Mouse (Mus musculus): ENCODE measurements around the gene Gm9999. TPM values are rescaled to one million over a fixed set of nuclear protein-coding genes. Genes with fewer than 3 reads are reported as not detected.

Gm9999 gene
- polyA plus RNA-seq (2012; rRNA removed), result not detected in 2 replicates

GRCm38 (mm10) chr7:46983280-46983679 lies at the start of gene Gm9999:
Gene Gm9999, plus strand, starts transcription at chr7:46983580.

GRCm38 (mm10) chr7:46957831-46958691 lies 25.3 kb upstream of the Gm9999 start, which contains the start of gene Uevld:
Gene Uevld, minus strand, starts transcription at chr7:46958527.

GRCm38 (mm10) chr7:47008168-47008993 lies 25.0 kb downstream of the Gm9999 start, which contains the start of gene Spty2d1:
Gene Spty2d1, minus strand, starts transcription at chr7:47008411.

Other genes with a start within 250 kb of the Gm9999 start
- gene Saa1, start 240.6 kb upstream of the Gm9999 start, polyA plus RNA-seq (2012; rRNA removed), result 0.16 TPM in 1 of 2 replicates, not detected in the other
- not detected in 2 replicates for gene Saa2, start 231.8 kb upstream of the Gm9999 start, polyA plus RNA-seq (2012; rRNA removed)
- 19.6 and 21.4 TPM in 2 replicates for gene Hps5, start 187.5 kb upstream of the Gm9999 start, polyA plus RNA-seq (2012; rRNA removed)
- 31.3 and 33.4 TPM in 2 replicates for gene Gtf2h1, start 187.5 kb upstream of the Gm9999 start, polyA plus RNA-seq (2012; rRNA removed)
- gene Ldha, start 142.1 kb upstream of the Gm9999 start, polyA plus RNA-seq (2012; rRNA removed), result 444 and 483 TPM in 2 replicates
- 0.08 and 0.15 TPM in 2 replicates for gene Ldhc, start 122.4 kb upstream of the Gm9999 start, polyA plus RNA-seq (2012; rRNA removed)
- 97.7 and 109 TPM in 2 replicates for gene Tsg101, start 63.6 kb upstream of the Gm9999 start, polyA plus RNA-seq (2012; rRNA removed)
- 8.0 TPM in 2 replicates for gene Uevld, start 25.1 kb upstream of the Gm9999 start, polyA plus RNA-seq (2012; rRNA removed)
- 4.9 TPM in 2 replicates for gene Spty2d1, start 24.8 kb downstream of the Gm9999 start, polyA plus RNA-seq (2012; rRNA removed)
- 17.0 and 17.2 TPM in 2 replicates for gene Tmem86a, start 67.0 kb downstream of the Gm9999 start, polyA plus RNA-seq (2012; rRNA removed)
- gene Ptpn5, start 150.1 kb downstream of the Gm9999 start, polyA plus RNA-seq (2012; rRNA removed), result 201 and 203 TPM in 2 replicates
- gene Mrgpra6, start 221.3 kb downstream of the Gm9999 start, polyA plus RNA-seq (2012; rRNA removed), result not detected in 2 replicates

Data from central nervous system, embryonic 18 days (tissue).